Mouse (Mus musculus) lung, adult 2 months (tissue): Measurements from ENCODE around the gene Mrpl47.

ENCODE experiments used
- CTCF ChIP-seq: fragments of 200-500 bp; IDR thresholded peaks from 2 replicates; pipeline ENCODE4 v1.5.1; 2011; ENCODE audit warnings: mild to moderate bottlenecking, low read length, control low read depth; ENCODE audit not compliant: insufficient read depth
- POLR2A ChIP-seq: fragments of 200-500 bp; IDR thresholded peaks from 2 replicates; pipeline ENCODE4 v1.6.1; 2011; ENCODE audit warnings: low read depth, mild to moderate bottlenecking, control low read depth, low read length, borderline replicate concordance; ENCODE audit errors: extremely low read depth

DNA sequence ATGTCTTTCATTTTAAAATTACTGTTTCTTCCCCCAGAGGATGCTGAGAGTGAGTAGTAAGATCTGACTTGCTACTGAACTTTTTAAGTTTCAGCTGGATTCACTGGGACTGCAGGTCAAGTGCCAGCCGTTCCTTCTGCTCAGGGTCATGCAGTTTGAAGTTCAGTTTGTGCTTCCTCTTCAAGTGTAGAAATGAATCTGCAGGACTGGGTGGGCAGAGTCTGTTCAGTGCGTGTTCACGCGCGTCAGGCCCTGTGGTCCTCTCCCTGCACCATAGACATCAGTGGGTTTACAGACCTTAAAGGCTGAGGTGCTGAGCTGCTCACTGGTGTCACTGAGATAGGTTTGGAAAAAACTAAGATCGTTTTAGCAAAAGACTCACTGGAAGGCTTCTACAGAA is 7.6 kb upstream of the Mrpl47 start:
- TF ChIP-seq CTCF (no peak), POLR2A (no peak)
